Mouse (Mus musculus) midbrain, embryonic 10.5 days (tissue): ENCODE measurements around the gene Gm17660. TPM values are rescaled to one million over a fixed set of nuclear protein-coding genes. Genes with fewer than 3 reads are reported as not detected.

Experiments
- DNase-seq: peaks from one replicate; pipeline ENCODE4 v3.0.0-alpha.2; 2017; ENCODE audit warnings: low spot score
- H3K27ac ChIP-seq: fragments of 300-500 bp; sonication (generic); replicated peaks from 2 replicates; pipeline ENCODE4 v1.5.1; 2016; ENCODE audit warnings: mild to moderate bottlenecking
- H3K27me3 ChIP-seq: fragments of 300-500 bp; sonication (generic); 2 replicates; pipeline ENCODE4 v1.6.1; 2016; ENCODE audit warnings: low read depth, mild to moderate bottlenecking; ENCODE audit not compliant: poor library complexity, severe bottlenecking
- H3K36me3 ChIP-seq: fragments of 300-500 bp; sonication (generic); 2 replicates; pipeline ENCODE4 v1.6.1; 2016; ENCODE audit warnings: mild to moderate bottlenecking, moderate library complexity
- H3K4me1 ChIP-seq: fragments of 300-500 bp; sonication (generic); 2 replicates; pipeline ENCODE4 v1.6.1; 2016
- H3K4me3 ChIP-seq: fragments of 300-500 bp; sonication (generic); 2 replicates; pipeline ENCODE4 v1.5.1; 2016; ENCODE audit warnings: mild to moderate bottlenecking, moderate library complexity
- H3K9me3 ChIP-seq: fragments of 300-500 bp; sonication (generic); replicated peaks from 2 replicates; pipeline ENCODE4 v1.6.1; 2016; ENCODE audit warnings: mild to moderate bottlenecking
- WGBS: fragments of 180-500 bp; shearing (Covaris S2); methylation state at CpG from one replicate; pipeline ENCODE4 v1.1.7; 2016; 5-methylcytosine and 5-hydroxymethylcytosine counted together
- polyA plus RNA-seq: library from polyadenylated mRNA; unstranded; fragments of >200 nt; fragmentation: Nextera tagmentation; extraction: Ambion mirVana; gene quantifications from 2 replicates; pipeline ENCODE4 v1.2.1, GENCODE M21; 2016

The Gm17660 gene
- not detected in 2 replicates for polyA plus RNA-seq

- 94% methylated on average over 7 of the region's 7 CpGs for WGBS
- no peak within 1 kb of the TSS for H3K4me3 ChIP-seq
- no peaks in the 10 kb centered on the region for H3K9me3 ChIP-seq
- no peak within 1 kb of the TSS for H3K27ac ChIP-seq
- no peak for DNase-seq
- H3K36me3 ChIP-seq = no peaks in the 10 kb centered on the region
- H3K27me3 ChIP-seq = peaks cover 7% of the 10 kb centered on the region; the same call in 1 of the 2 replicates
- H3K4me1 ChIP-seq = peaks cover 26% of the 10 kb centered on the region
Measured at GRCm38 (mm10) chr5:104077508-104077907, at the start of gene Gm17660. Gene Gm17660, minus strand, starts transcription at chr5:104077608.

- no peak for DNase-seq
- no peak overlapping the region for H3K4me3 ChIP-seq
- no peaks in the 10 kb centered on the region for H3K27me3 ChIP-seq
- H3K9me3 ChIP-seq = no peaks in the 10 kb centered on the region
- peaks cover 5% of the 10 kb centered on the region for H3K4me1 ChIP-seq
- 92% methylated on average over 12 of the region's 12 CpGs for WGBS
- no peak overlapping the region for H3K27ac ChIP-seq
- no peaks in the 10 kb centered on the region for H3K36me3 ChIP-seq
Measured at GRCm38 (mm10) chr5:104126561-104127320, 49.3 kb upstream of the Gm17660 start.

GRCm38 (mm10) chr5:104124016-104124658 lies 46.7 kb upstream of the Gm17660 start:
- DNase-seq = no peak
- Histone ChIP-seq H3K36me3 (no peaks in the 10 kb centered on the region), H3K4me1 (peaks cover 5% of the 10 kb centered on the region), H3K4me3 (no peak overlapping the region), H3K27me3 (no peaks in the 10 kb centered on the region), H3K27ac (no peak overlapping the region), H3K9me3 (no peaks in the 10 kb centered on the region)
- WGBS = 89% methylated on average over 6 of the region's 6 CpGs

- no peaks in the 10 kb centered on the region for H3K36me3 ChIP-seq
- H3K27me3 ChIP-seq = peaks cover 6% of the 10 kb centered on the region; the same call in 1 of the 2 replicates
- DNase-seq = no peak
- no peaks in the 10 kb centered on the region for H3K9me3 ChIP-seq
- H3K4me3 ChIP-seq = no peak overlapping the region
- peaks cover 42% of the 10 kb centered on the region for H3K4me1 ChIP-seq
- 90% methylated on average over 4 of the region's 4 CpGs for WGBS
- H3K27ac ChIP-seq = no peak overlapping the region
Measured at GRCm38 (mm10) chr5:104115890-104116289, 38.5 kb upstream of the Gm17660 start.

- H3K4me1 ChIP-seq = peaks cover 49% of the 10 kb centered on the region
- H3K27ac ChIP-seq = peak overlapping the region; percentile 57
- peaks cover 6% of the 10 kb centered on the region; the same call in 1 of the 2 replicates for H3K27me3 ChIP-seq
Measured at GRCm38 (mm10) chr5:104115118-104115517, 37.7 kb upstream of the Gm17660 start.

GRCm38 (mm10) chr5:104113491-104114172 lies 36.2 kb upstream of the Gm17660 start, which contains the start of gene Sparcl1:
Gene Sparcl1, minus strand, starts transcription at chr5:104113733.
- Histone ChIP-seq H3K4me1 (peaks cover 64% of the 10 kb centered on the region), H3K27ac (peak within 1 kb of the TSS; percentile 81), H3K36me3 (no peaks in the 10 kb centered on the region), H3K9me3 (no peaks in the 10 kb centered on the region), H3K27me3 (peaks cover 6% of the 10 kb centered on the region; the same call in 1 of the 2 replicates), H3K4me3 (peak within 1 kb of the TSS; percentile 11; the same call in 1 of the 2 replicates)
- 34% methylated on average over 15 of the region's 15 CpGs for WGBS
- peak; percentile 24 for DNase-seq

More at GRCm38 (mm10) chr5:104115118-104115517, 37.7 kb upstream of the Gm17660 start:
- peak; percentile 34 for DNase-seq
- 71% methylated on average over 14 of the region's 14 CpGs for WGBS
- Histone ChIP-seq H3K36me3 (no peaks in the 10 kb centered on the region), H3K9me3 (no peaks in the 10 kb centered on the region), H3K4me3 (no peak overlapping the region)

GRCm38 (mm10) chr5:104112511-104112910 lies 35.1 kb upstream of the Gm17660 start:
- H3K36me3 ChIP-seq = no peaks in the 10 kb centered on the region
- H3K4me3 ChIP-seq = peak overlapping the region; percentile 11; the same call in 1 of the 2 replicates
- H3K27me3 ChIP-seq = peaks cover 12% of the 10 kb centered on the region; the same call in 1 of the 2 replicates
- 45% methylated on average over 5 of the region's 5 CpGs for WGBS
- H3K9me3 ChIP-seq = no peaks in the 10 kb centered on the region
- H3K4me1 ChIP-seq = peaks cover 72% of the 10 kb centered on the region
- peak; percentile 28 for DNase-seq
- peak overlapping the region; percentile 81 for H3K27ac ChIP-seq

GRCm38 (mm10) chr5:104112016-104112415 lies 34.6 kb upstream of the Gm17660 start:
- WGBS = 32% methylated on average over 9 of the region's 9 CpGs
- peak; percentile 45 for DNase-seq
- H3K9me3 ChIP-seq = no peaks in the 10 kb centered on the region
- peak overlapping the region; percentile 11; the same call in 1 of the 2 replicates for H3K4me3 ChIP-seq
- H3K27me3 ChIP-seq = peaks cover 16% of the 10 kb centered on the region; the same call in 1 of the 2 replicates
- no peaks in the 10 kb centered on the region for H3K36me3 ChIP-seq
- H3K27ac ChIP-seq = peak overlapping the region; percentile 81
- peaks cover 74% of the 10 kb centered on the region for H3K4me1 ChIP-seq

- Histone ChIP-seq H3K27me3 (peaks cover 19% of the 10 kb centered on the region; the same call in 1 of the 2 replicates), H3K36me3 (no peaks in the 10 kb centered on the region), H3K4me3 (peak overlapping the region; percentile 20; the same call in 1 of the 2 replicates), H3K9me3 (no peaks in the 10 kb centered on the region), H3K27ac (peak overlapping the region; percentile 81), H3K4me1 (peaks cover 79% of the 10 kb centered on the region)
- WGBS = 12% methylated on average over 9 of the region's 9 CpGs
- peak; percentile 78 for DNase-seq
Measured at GRCm38 (mm10) chr5:104110171-104110920, 32.9 kb upstream of the Gm17660 start.

- H3K9me3 ChIP-seq = no peaks in the 10 kb centered on the region
- H3K36me3 ChIP-seq = no peaks in the 10 kb centered on the region
- 0 out of 2 replicates have a peak overlapping the region, but pooled peaks have one; percentile 38 for H3K4me3 ChIP-seq
- 40% methylated on average over 3 of the region's 3 CpGs for WGBS
- peaks cover 72% of the 10 kb centered on the region for H3K4me1 ChIP-seq
- peaks cover 13% of the 10 kb centered on the region; the same call in 1 of the 2 replicates for H3K27me3 ChIP-seq
- H3K27ac ChIP-seq = peak overlapping the region; percentile 81
- peak; percentile 35 for DNase-seq
Measured at GRCm38 (mm10) chr5:104109516-104109915, 32.1 kb upstream of the Gm17660 start.

- WGBS = 17% methylated on average over 18 of the region's 18 CpGs
- Histone ChIP-seq H3K36me3 (no peaks in the 10 kb centered on the region), H3K27ac (peak overlapping the region; percentile 81), H3K9me3 (no peaks in the 10 kb centered on the region), H3K4me1 (peaks cover 78% of the 10 kb centered on the region), H3K4me3 (peak overlapping the region; percentile 38), H3K27me3 (peaks cover 13% of the 10 kb centered on the region; the same call in 1 of the 2 replicates)
- peak; percentile 61 for DNase-seq
Measured at GRCm38 (mm10) chr5:104108879-104109369, 31.5 kb upstream of the Gm17660 start.
